Mouse (Mus musculus) kidney, adult 2 months (tissue): ENCODE data around the gene Gm42674.

Experiments
- CTCF ChIP-seq: fragments of 200-500 bp; conservative IDR thresholded peaks from 2 replicates; pipeline ENCODE4 v1.5.1; 2011; ENCODE audit warnings: low read depth, mild to moderate bottlenecking, control low read depth, low read length, moderate library complexity, mixed read lengths; ENCODE audit not compliant: insufficient read depth, insufficient read length
- POLR2A ChIP-seq: fragments of 200-500 bp; IDR thresholded peaks from one replicate; pipeline ENCODE4 v1.6.1; 2011; ENCODE audit warnings: low read depth, low read length, control low read depth

- TF ChIP-seq POLR2A (no peak), CTCF (no peak)
Observed at GRCm38 (mm10) chr3:90589947-90590346, 11.8 kb upstream of the Gm42674 start, which contains the start of gene S100a2.
